Mouse (Mus musculus): Measurements from ENCODE around the gene Olfml1.

Olfml1 gene

GRCm38 (mm10) chr7:107567261-107567671, at the start of gene Olfml1:
Gene Olfml1 (plus strand): TSS chr7:107567446.
- peak; percentile 46 for DNase-seq (ENCODE audit: low read depth, low spot score)

GRCm38 (mm10) chr7:107519256-107520025, 47.8 kb upstream of the Olfml1 start:
- no peak for DNase-seq (ENCODE audit: low read depth, low spot score)

- DNase-seq (ENCODE audit: low read depth, low spot score): no peak
Observed at GRCm38 (mm10) chr7:107521411-107521810, 45.8 kb upstream of the Olfml1 start.

GRCm38 (mm10) chr7:107526299-107526698, 40.9 kb upstream of the Olfml1 start:
- peak; percentile 52 for DNase-seq (ENCODE audit: low read depth, low spot score)

- no peak for DNase-seq (ENCODE audit: low read depth, low spot score)
Observed at GRCm38 (mm10) chr7:107528169-107528772, 39.0 kb upstream of the Olfml1 start.

GRCm38 (mm10) chr7:107529364-107529763, 37.9 kb upstream of the Olfml1 start:
- no peak for DNase-seq (ENCODE audit: low read depth, low spot score)

- peak; percentile 63 for DNase-seq (ENCODE audit: low read depth, low spot score)
Observed at GRCm38 (mm10) chr7:107535311-107535710, 31.9 kb upstream of the Olfml1 start.

- DNase-seq (ENCODE audit: low read depth, low spot score): peak; percentile 72
Observed at GRCm38 (mm10) chr7:107536516-107536915, 30.7 kb upstream of the Olfml1 start.

- no peak for DNase-seq (ENCODE audit: low read depth, low spot score)
Observed at GRCm38 (mm10) chr7:107540034-107540433, 27.2 kb upstream of the Olfml1 start.

- no peak for DNase-seq (ENCODE audit: low read depth, low spot score)
Observed at GRCm38 (mm10) chr7:107545011-107545410, 22.2 kb upstream of the Olfml1 start.

GRCm38 (mm10) chr7:107547872-107548271, 19.4 kb upstream of the Olfml1 start:
- no peak for DNase-seq (ENCODE audit: low read depth, low spot score)

- DNase-seq (ENCODE audit: low read depth, low spot score): peak; percentile 73
Observed at GRCm38 (mm10) chr7:107553461-107553860, 13.8 kb upstream of the Olfml1 start.

- peak; percentile 64 for DNase-seq (ENCODE audit: low read depth, low spot score)
Observed at GRCm38 (mm10) chr7:107555906-107556305, 11.3 kb upstream of the Olfml1 start.

GRCm38 (mm10) chr7:107560675-107561074, 6.6 kb upstream of the Olfml1 start:
- DNase-seq (ENCODE audit: low read depth, low spot score): no peak

- no peak for DNase-seq (ENCODE audit: low read depth, low spot score)
Observed at GRCm38 (mm10) chr7:107561584-107561983, 5.7 kb upstream of the Olfml1 start.

GRCm38 (mm10) chr7:107563727-107564126, 3.5 kb upstream of the Olfml1 start:
- DNase-seq (ENCODE audit: low read depth, low spot score): no peak

GRCm38 (mm10) chr7:107567674-107568073, 428 bp downstream of the Olfml1 start:
- no peak for DNase-seq (ENCODE audit: low read depth, low spot score)

GRCm38 (mm10) chr7:107568971-107569370, 1.7 kb downstream of the Olfml1 start:
- DNase-seq (ENCODE audit: low read depth, low spot score): no peak

GRCm38 (mm10) chr7:107573856-107574255, 6.6 kb downstream of the Olfml1 start:
- peak; percentile 78 for DNase-seq (ENCODE audit: low read depth, low spot score)

GRCm38 (mm10) chr7:107574276-107574675, 7.0 kb downstream of the Olfml1 start:
- no peak for DNase-seq (ENCODE audit: low read depth, low spot score)

GRCm38 (mm10) chr7:107592641-107593040, 25.4 kb downstream of the Olfml1 start:
- DNase-seq (ENCODE audit: low read depth, low spot score): no peak

GRCm38 (mm10) chr7:107593904-107594303, 26.7 kb downstream of the Olfml1 start:
- DNase-seq (ENCODE audit: low read depth, low spot score): peak; percentile 82

GRCm38 (mm10) chr7:107594325-107594856, 27.1 kb downstream of the Olfml1 start:
- peak; percentile 96 for DNase-seq (ENCODE audit: low read depth, low spot score)
